Mouse (Mus musculus): ENCODE data around the gene Prune1.

The Prune1 gene

DNA sequence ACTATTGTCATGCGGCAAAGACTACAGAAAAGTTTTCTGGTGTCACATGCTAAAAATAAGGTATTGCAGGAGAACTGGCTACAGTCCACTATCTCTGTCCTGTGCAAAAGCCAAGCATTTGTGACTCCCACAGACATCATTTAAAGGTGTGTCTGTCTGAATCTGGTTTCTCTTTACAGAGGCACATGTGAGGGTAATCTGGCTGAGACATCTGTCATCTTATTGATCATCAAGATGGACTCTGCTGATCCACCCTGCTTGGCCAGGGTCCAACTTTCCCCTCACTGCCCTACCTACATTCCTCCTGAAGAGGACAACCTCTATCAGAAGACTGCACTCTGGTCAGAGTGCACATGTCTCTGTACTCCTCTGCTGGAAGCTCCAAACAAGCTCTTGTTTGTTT, 4.7 kb downstream of the Prune1 start:
- no peak for DNase-seq (ENCODE audit: low spot score in 2 of 2)

GRCm38 (mm10) chr3:95276428-95276934, 5.4 kb downstream of the Prune1 start:
- DNase-seq (ENCODE audit: low spot score in 2 of 2): no peak

GRCm38 (mm10) chr3:95275161-95275560, 6.7 kb downstream of the Prune1 start:
- no peak for DNase-seq (ENCODE audit: low spot score in 2 of 2)

DNA sequence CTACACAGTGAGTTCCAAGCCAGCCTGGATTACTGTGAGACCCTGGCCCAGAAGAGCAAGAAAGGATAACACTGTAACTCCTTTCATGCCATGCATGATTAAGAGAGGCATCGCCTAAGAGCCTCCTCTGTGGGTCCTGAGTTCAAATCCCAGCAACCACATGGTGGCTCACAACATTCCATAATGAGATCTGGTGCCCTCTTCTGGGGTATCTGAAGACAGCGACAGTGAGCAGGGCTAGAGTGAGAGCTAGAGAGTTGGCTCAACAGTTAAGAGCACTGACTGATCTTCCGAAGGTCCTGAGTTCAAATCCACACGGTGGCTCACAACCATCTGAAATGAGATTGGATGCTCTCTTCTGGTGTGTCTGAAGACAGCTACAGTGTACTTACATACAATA, 7.4 kb downstream of the Prune1 start:
- no peak for DNase-seq (ENCODE audit: low spot score in 2 of 2)

DNA sequence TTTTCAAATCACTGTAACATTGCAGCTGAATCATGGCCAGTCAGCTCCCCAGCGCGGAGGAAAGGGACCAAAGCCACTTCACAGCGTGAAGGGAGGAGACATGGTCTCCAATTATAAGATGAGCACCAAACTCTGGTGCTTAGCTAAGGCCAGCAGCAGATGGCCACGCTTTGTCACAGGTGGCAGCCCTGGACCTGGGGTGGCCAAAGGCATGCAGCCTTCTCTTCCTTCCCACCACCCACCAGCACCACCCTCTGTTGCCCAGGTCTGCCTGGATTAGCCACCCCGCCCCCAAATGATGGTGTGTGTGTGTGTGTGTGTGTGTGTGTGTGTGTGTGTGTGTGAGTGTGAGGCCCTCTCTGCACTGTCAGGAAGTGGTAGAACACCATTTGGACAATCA, 8.4 kb downstream of the Prune1 start:
- no peak for DNase-seq (ENCODE audit: low spot score in 2 of 2)

DNA sequence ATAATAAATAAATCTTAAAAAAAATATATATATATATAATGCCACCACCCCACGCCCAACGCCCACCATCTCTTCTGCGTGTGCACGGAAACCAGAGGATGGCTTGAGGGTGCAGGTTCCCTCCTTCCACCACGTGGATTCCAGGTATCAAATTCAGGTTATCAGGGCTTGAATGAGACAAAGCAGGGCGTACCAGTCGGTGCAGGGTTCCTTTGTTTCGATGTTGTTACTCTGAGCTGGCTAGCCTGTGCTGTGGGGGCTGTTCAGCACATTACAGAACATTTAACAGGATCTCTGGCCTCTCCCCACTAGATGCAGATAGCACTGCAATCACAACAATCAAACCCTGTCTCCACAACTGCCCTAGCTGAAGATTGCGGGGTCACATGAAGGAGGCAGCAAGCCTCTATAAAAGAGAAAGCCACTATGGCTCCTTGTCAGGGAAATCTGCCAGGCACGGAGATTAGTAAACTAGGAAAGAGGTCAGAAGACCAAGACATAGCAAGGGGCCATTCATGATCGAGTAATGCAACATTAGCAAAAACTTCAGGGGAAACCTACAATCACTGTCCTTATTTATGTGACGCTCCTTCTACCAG, 11.0 kb downstream of the Prune1 start:
- no peak for DNase-seq (ENCODE audit: low spot score in 2 of 2)

DNA sequence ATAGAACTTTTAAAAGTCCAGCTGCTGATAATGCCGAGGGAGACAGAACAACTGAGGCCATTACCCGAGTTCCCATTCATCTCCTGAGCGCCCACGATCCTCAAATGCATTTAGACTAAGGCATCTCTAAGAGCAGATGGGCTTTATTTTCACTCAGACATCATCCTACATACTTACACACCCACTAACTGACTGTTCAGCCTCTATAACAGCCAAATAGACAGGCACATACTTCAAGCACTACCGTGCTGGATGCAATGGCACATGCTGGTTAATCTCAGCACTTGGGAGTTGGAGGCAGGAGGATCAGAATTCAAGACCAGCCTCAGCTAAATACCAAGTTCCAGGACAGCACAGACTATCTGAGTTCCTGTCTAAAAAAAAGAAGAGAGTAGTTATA, 12.1 kb downstream of the Prune1 start:
- DNase-seq (ENCODE audit: low spot score in 2 of 2): no peak

DNA sequence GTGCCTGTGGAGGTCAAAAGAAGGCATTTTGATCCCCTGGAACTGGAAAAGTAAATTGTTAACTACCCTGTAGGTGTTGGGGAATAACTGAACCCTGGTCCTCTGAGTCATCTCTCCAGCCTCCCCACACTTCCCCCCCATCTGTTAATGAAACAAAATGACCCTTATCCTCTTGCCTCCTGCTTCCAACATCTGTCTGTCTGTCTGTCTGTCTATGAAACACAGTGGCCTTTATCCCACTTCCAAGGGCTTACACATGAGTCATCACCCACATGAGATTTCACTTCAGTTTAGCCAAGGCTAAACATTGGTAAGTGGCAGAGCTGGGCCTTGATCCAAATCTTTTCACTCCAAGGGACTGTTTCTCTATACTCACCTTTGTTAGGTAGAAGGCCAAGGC, 14.0 kb downstream of the Prune1 start:
- DNase-seq (ENCODE audit: low spot score in 2 of 2): no peak

GRCm38 (mm10) chr3:95266052-95266451, 15.8 kb downstream of the Prune1 start:
- no peak for DNase-seq (ENCODE audit: low spot score in 2 of 2)

GRCm38 (mm10) chr3:95264724-95265123, 17.2 kb downstream of the Prune1 start:
- DNase-seq (ENCODE audit: low spot score in 2 of 2): no peak

DNA sequence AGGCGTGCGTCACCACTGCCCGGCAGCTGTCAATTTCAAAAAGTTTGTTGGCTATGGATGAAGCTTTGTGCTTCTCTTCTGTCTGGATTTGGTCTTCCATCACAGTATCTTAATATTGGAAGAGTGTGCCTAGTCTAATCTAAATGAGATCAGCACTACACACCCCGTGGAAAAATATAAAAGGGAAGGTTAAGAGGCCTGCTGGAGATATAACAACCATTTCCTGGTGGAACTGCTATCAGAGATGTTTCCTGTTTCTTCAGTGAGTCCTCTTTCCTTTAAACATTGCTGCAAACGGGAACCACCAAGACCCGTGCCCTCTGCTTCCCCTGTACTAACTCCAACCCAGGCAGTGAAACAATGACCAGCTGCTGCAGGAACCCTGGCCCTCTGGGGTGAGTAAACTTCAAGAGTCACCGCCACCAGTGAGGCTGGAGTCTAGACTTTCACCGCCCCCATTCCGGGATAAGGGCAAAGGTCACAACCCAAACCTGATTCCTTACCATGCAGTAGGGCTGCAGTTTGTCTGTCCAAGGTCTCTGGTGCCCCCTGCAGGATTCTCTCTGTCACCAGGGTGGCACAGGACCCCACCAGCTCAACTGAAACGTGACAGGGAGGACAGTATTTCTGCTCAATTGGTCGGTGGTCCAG, 18.7 kb downstream of the Prune1 start:
- peak; percentile 78 to 88 for DNase-seq (ENCODE audit: low spot score in 2 of 2)

DNA sequence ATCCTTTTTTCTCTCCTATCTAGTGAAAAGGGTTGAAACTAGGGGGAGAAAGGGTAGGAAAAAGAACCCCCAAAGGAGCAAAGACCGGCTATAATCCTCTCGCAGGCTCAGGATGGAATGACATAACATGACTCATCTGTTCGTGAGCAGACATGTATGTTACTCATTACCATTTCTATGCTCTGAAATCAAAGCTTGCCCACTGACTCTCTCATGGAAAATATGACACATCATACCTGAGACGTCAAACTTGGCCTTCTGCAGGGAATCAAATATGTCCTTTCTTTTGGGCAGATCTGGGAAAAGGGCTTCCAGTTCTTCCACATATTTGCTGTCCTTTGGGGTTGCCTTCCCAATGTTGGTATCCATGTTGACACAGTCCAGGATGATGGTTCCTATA, 19.9 kb downstream of the Prune1 start:
- no peak for DNase-seq (ENCODE audit: low spot score in 2 of 2)

DNA sequence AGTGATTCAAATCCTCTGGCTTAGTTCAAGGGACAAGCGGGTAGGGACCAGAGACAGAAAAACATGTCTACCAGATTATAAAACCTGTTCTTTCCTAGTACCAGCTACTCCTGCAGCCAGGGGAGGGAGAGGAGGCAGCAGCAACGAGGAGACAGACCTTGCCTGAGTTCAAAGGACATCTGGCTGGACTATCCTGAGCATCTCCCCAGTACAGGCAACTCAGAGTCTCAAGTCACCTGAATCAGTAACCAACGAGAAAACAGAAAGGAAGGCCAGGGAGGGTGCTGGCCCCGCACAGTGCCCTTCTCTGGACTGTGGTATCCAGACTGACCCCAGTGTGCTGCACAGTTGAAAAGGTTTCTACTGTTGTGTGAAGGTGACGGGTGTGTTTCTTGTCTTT, 24.9 kb downstream of the Prune1 start:
- no peak for DNase-seq (ENCODE audit: low spot score in 2 of 2)

DNA sequence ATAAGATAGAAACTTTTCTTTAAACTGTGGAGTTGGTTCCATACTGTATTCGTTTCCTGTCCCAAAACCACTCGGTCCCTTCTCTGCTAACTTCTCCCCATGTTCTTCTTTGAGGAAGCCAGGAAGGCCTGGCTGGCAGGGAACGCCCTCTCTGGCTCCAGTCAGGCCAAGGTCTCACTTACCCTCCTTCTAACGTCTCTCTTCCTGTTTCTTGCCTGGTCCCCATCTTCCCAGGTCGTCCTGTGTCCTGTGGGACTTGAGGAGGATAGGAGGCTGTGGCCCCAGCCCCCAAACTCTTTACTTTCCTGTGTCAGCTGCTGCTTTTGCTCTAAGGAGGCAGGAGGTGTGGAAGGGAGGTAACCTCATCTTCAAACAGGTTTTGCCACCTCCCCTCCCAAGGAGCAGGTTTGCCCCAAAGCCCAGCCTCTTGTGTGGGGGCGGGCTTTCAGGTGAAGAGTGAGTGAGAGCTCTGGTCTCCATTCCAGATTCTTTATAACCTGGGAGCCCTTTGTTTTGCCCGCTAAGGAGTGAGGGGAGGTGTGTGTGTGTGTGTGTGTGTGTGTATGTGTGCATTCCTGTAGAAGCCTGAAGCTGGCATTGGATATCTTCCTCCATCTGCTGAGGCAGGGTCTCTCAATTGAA, 31.0 kb downstream of the Prune1 start, which contains the start of gene Bnipl:
Bnipl (minus strand) TSS at position 411 of the 642 bp plus-strand sequence.
- DNase-seq (ENCODE audit: low spot score in 2 of 2): no peak

GRCm38 (mm10) chr3:95250361-95250760, 31.5 kb downstream of the Prune1 start:
- DNase-seq (ENCODE audit: low spot score in 2 of 2): no peak

- DNase-seq (ENCODE audit: low spot score in 2 of 2): no peak
Measured at GRCm38 (mm10) chr3:95247660-95248336, 34.1 kb downstream of the Prune1 start.

DNA sequence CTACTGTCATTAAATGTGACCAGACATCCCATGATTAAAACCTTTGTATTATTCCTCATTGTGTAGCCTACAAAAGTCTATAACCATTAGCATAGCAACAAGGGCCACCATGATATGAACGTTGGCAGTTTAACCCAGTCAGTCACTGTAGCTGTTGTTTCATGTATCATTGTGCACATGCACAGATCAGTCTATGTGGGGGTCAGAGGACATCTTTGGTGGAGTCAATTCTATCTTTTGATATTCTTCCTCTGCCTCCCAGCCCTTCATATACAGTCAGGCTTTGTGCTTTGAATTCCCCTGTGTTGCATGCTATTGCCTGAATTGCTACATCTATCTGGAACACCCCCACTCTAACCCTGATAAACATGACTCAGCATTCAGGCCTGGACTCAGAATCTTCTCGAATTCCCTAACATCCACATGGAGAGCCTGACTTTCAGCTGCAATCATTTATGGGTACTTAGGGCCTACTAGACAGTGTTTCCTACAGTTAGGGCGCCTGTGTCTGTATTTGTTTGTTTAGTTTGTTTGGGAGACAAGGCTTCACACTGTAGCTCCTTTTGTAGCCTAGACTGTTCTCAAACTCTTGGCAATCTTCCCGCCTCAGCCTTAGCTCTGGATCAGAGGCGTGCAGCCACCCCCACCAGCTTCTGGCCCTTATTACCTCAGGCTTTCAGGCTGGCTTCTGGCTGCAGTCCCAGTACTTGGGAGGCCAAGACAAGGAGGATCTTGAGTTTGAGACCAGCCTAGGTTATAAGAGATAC, 35.2 kb downstream of the Prune1 start:
- DNase-seq (ENCODE audit: low spot score in 2 of 2): peak in 1 of 2 experiments; percentile 50

GRCm38 (mm10) chr3:95243086-95243485, 38.8 kb downstream of the Prune1 start:
- DNase-seq (ENCODE audit: low spot score in 2 of 2): no peak

GRCm38 (mm10) chr3:95241498-95241897, 40.4 kb downstream of the Prune1 start, which contains the start of gene Gm128:
Gene Gm128, minus strand, starts transcription at chr3:95241598.
- DNase-seq (ENCODE audit: low spot score in 2 of 2): no peak

- DNase-seq (ENCODE audit: low spot score in 2 of 2): no peak
Measured at GRCm38 (mm10) chr3:95240900-95241299, 41.0 kb downstream of the Prune1 start.

- DNase-seq (ENCODE audit: low spot score in 2 of 2): no peak
Measured at GRCm38 (mm10) chr3:95239971-95240370, 41.9 kb downstream of the Prune1 start.

DNA sequence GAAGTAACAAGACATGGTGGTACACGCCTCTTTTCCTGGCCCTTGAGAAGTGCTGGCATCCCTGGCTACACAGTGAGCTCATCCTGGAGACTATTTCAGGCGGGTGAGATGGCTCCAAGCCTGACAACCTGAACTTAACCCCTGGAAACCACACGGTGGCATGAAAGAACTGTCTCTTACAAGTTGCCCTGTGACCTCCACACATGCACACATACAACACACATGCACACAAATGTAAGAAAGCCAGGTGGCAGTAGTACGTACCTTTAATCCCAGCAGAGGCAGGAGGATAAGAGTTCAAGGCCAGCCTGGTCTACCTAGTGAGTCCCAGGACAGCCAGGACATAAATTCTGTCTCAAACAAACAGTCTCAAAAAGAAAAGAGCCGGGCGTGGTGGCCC, 42.9 kb downstream of the Prune1 start:
- DNase-seq (ENCODE audit: low spot score in 2 of 2): no peak
